Mouse (Mus musculus): ENCODE data around the gene Btbd35f27. TPM values are rescaled to one million over a fixed set of nuclear protein-coding genes. Genes with fewer than 3 reads are reported as not detected.

Gene Btbd35f27
- not detected for polyA plus RNA-seq (2015; fragmentation: Illumina TruSeq; extraction: RNeasy Lipid Tissue Mini Kit (QIAGEN cat#74804); ENCODE audit: low read depth, low replicate concordance)

GRCm38 (mm10) chrX:4951835-4952234 is at the start of gene Btbd35f27:
TSS of gene Btbd35f27 (plus strand) at chrX:4952135.

Other genes with a start within 250 kb of the Btbd35f27 start
- gene Btbd35f4, start 151.6 kb upstream of the Btbd35f27 start, polyA plus RNA-seq (2015; fragmentation: Illumina TruSeq; extraction: RNeasy Lipid Tissue Mini Kit (QIAGEN cat#74804); ENCODE audit: low read depth, low replicate concordance) = not detected